Mouse (Mus musculus): Measurements from ENCODE around the gene Agtr2.

DNA sequence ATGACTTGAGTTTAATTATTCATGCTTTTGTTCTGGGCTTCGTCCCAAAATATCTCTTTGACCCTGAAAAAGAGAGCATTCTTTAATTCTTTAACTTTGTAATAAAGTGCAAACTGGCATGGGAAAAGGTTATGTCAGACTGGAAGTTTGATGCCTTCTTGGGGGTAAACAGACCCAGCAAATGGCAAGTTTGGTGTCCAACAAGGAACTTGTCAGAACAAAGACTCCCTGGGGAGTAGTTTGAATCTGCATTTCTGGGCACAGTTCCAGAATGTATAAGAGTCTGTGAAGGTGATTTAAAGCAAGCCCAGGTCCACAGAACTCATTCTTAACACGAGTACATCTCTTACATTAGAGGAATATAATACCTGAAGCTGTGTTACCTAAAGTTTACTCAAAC lies 3.8 kb downstream of the Agtr2 start:
- no peak for TF ChIP-seq CTCF (IDR thresholded peaks at IDR 0.05; ENCODE audit: control insufficient read depth, insufficient read depth, low read length)
- TF ChIP-seq POLR2A (IDR thresholded peaks at IDR 0.05; ENCODE audit: borderline replicate concordance, control insufficient read depth, low read depth, low read length), result no peak

Measured in bone marrow, adult 2 months (tissue).